Mouse (Mus musculus): Measurements from ENCODE around the gene Grik5. TPM values are rescaled to one million over a fixed set of nuclear protein-coding genes. Genes with fewer than 3 reads are reported as not detected.

Grik5 gene
- polyA plus RNA-seq, 1 experiment from 2014 or later = 0.76 TPM

DNA sequence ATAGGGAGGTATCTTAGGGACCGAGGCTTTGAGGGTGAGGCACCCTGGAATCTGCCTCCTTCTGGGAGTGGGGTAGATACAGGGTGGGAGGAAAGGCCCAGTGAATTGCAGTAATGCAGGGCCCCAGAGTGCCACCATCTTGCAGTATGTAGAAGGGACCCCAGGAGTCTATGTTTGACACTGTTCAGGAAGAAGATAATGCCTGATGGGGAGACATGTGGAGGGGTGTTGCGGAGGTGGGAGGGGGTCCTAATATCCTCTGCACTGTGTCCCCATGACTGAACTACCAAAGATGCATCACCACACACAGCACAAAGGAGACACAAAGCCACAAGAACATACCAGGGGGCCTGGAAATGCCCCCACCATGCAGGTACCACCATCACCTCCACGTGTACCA lies 66.0 kb downstream of the Grik5 start:
- Histone ChIP-seq H3K4me3 (ENCODE audit: low read depth, low read length) (peak overlapping the region; percentile 41; the same call in 1 of the 2 replicates), H3K27me3 (ENCODE audit: insufficient read depth, low read length) (peaks cover 61% of the 10 kb centered on the region)
- TF ChIP-seq EP300 (IDR thresholded peaks at IDR 0.05; ENCODE audit: low read depth) (no peak), CTCF (IDR thresholded peaks at IDR 0.05; ENCODE audit: low read depth) (no peak)

DNA sequence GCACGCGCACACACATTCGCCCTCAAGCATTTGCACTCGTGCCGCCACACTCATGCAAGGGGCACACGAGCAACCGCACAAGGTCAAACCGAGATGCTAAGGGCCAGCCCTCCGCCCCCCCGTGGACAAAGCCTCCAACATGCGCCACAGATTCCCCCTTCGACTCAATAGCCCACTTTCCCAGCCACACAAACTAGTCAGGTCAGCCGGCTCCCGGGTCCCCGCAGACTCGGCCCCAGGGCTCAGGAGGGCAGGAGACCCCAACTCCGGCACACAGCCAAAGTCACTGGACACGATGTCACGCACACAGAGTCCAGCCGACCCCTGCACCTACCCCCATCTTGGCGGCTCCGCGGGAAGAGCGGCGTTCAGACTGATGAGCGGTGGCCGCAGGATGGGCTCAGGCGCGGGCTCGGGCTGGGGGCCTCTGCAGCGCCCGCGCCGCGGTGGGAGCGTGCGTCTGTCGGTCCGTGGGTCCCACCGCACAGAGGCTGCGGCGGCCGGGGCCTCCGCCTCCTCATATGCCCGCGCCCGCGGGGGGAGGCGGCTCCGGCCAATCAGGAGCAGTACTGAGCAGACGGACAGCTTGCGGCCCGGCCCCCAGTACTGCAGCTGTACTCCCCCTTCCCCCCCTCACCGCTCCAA lies 66.6 kb downstream of the Grik5 start, which contains the start of gene Atp1a3:
Atp1a3 (minus strand) TSS at position 538 of the 645 bp plus-strand sequence.
- ATAC-seq = peak; percentile 22
- Histone ChIP-seq H3K4me3 (ENCODE audit: low read depth, low read length) (peak within 1 kb of the TSS; percentile 41), H3K9me3 (ENCODE audit: low read length) (no peaks in the 10 kb centered on the region), H3K4me1 (ENCODE audit: insufficient read depth) (peaks cover 5% of the 10 kb centered on the region), H3K9ac (replicated peaks) (no peak within 1 kb of the TSS), H3K27me3 (ENCODE audit: insufficient read depth, low read length) (peaks cover 55% of the 10 kb centered on the region), H3K4me2 (ENCODE audit: low read depth, low read length) (peak within 1 kb of the TSS; percentile 59), H3K27ac (ENCODE audit: low read depth) (no peak within 1 kb of the TSS), H3K36me3 (replicated peaks; ENCODE audit: insufficient read depth, low read length) (no peaks in the 10 kb centered on the region)
- no peak for TF ChIP-seq CTCF (IDR thresholded peaks at IDR 0.05; ENCODE audit: low read depth)
- no peak for TF ChIP-seq EP300 (IDR thresholded peaks at IDR 0.05; ENCODE audit: low read depth)
- DNase-seq = peak; percentile 45
- 5% methylated on average over 38 of the region's 54 CpGs for WGBS (ENCODE audit: insufficient replicate concordance)

More for the DNA sequence above, 66.0 kb downstream of the Grik5 start:
- peak; percentile 10; the same call in 1 of the 2 replicates for ATAC-seq
- no peak overlapping the region for H3K9ac ChIP-seq (replicated peaks)
- H3K27ac ChIP-seq (ENCODE audit: low read depth) = no peak overlapping the region
- H3K4me2 ChIP-seq (ENCODE audit: low read depth, low read length) = peak overlapping the region; percentile 59
- H3K9me3 ChIP-seq (ENCODE audit: low read length) = no peaks in the 10 kb centered on the region
- DNase-seq = no peak
- H3K4me1 ChIP-seq (ENCODE audit: insufficient read depth) = peaks cover 5% of the 10 kb centered on the region
- WGBS (ENCODE audit: insufficient replicate concordance) = 40% methylated on average over 3 of the region's 3 CpGs
- no peaks in the 10 kb centered on the region for H3K36me3 ChIP-seq (replicated peaks; ENCODE audit: insufficient read depth, low read length)

- TF ChIP-seq CTCF (IDR thresholded peaks at IDR 0.05; ENCODE audit: low read depth) (no peak), EP300 (IDR thresholded peaks at IDR 0.05; ENCODE audit: low read depth) (no peak)
- Histone ChIP-seq H3K9me3 (ENCODE audit: low read length) (no peaks in the 10 kb centered on the region), H3K9ac (replicated peaks) (no peak overlapping the region), H3K27ac (ENCODE audit: low read depth) (no peak overlapping the region), H3K36me3 (replicated peaks; ENCODE audit: insufficient read depth, low read length) (no peaks in the 10 kb centered on the region), H3K4me2 (ENCODE audit: low read depth, low read length) (peak overlapping the region; percentile 59; the same call in 1 of the 2 replicates), H3K27me3 (ENCODE audit: insufficient read depth, low read length) (peaks cover 48% of the 10 kb centered on the region), H3K4me1 (ENCODE audit: insufficient read depth) (no peaks in the 10 kb centered on the region), H3K4me3 (ENCODE audit: low read depth, low read length) (peak overlapping the region; percentile 41; the same call in 1 of the 2 replicates)
- no peak for DNase-seq
- WGBS (ENCODE audit: insufficient replicate concordance) = 27% methylated on average over 6 of the region's 9 CpGs
- ATAC-seq = no peak
Observed at GRCm38 (mm10) chr7:25004806-25005205, 67.3 kb downstream of the Grik5 start.

GRCm38 (mm10) chr7:25003820-25004388 lies 68.2 kb downstream of the Grik5 start:
- Histone ChIP-seq H3K4me3 (ENCODE audit: low read depth, low read length) (no peak overlapping the region), H3K9ac (replicated peaks) (no peak overlapping the region), H3K36me3 (replicated peaks; ENCODE audit: insufficient read depth, low read length) (no peaks in the 10 kb centered on the region), H3K27me3 (ENCODE audit: insufficient read depth, low read length) (peaks cover 39% of the 10 kb centered on the region), H3K4me1 (ENCODE audit: insufficient read depth) (no peaks in the 10 kb centered on the region), H3K9me3 (ENCODE audit: low read length) (no peaks in the 10 kb centered on the region), H3K4me2 (ENCODE audit: low read depth, low read length) (no peak overlapping the region), H3K27ac (ENCODE audit: low read depth) (no peak overlapping the region)
- TF ChIP-seq CTCF (IDR thresholded peaks at IDR 0.05; ENCODE audit: low read depth) (no peak), EP300 (IDR thresholded peaks at IDR 0.05; ENCODE audit: low read depth) (no peak)
- WGBS (ENCODE audit: insufficient replicate concordance) = 82% methylated on average over 8 of the region's 8 CpGs
- DNase-seq = no peak
- no peak for ATAC-seq

GRCm38 (mm10) chr7:25003291-25003690 lies 68.9 kb downstream of the Grik5 start:
- Histone ChIP-seq H3K4me2 (ENCODE audit: low read depth, low read length) (no peak overlapping the region), H3K27ac (ENCODE audit: low read depth) (no peak overlapping the region), H3K27me3 (ENCODE audit: insufficient read depth, low read length) (peaks cover 32% of the 10 kb centered on the region), H3K9ac (replicated peaks) (no peak overlapping the region), H3K9me3 (ENCODE audit: low read length) (no peaks in the 10 kb centered on the region), H3K36me3 (replicated peaks; ENCODE audit: insufficient read depth, low read length) (no peaks in the 10 kb centered on the region), H3K4me3 (ENCODE audit: low read depth, low read length) (no peak overlapping the region), H3K4me1 (ENCODE audit: insufficient read depth) (no peaks in the 10 kb centered on the region)
- WGBS (ENCODE audit: insufficient replicate concordance) = 60% methylated on average over 11 of the region's 11 CpGs
- no peak for ATAC-seq
- TF ChIP-seq CTCF (IDR thresholded peaks at IDR 0.05; ENCODE audit: low read depth) (no peak), EP300 (IDR thresholded peaks at IDR 0.05; ENCODE audit: low read depth) (no peak)
- DNase-seq = no peak

DNA sequence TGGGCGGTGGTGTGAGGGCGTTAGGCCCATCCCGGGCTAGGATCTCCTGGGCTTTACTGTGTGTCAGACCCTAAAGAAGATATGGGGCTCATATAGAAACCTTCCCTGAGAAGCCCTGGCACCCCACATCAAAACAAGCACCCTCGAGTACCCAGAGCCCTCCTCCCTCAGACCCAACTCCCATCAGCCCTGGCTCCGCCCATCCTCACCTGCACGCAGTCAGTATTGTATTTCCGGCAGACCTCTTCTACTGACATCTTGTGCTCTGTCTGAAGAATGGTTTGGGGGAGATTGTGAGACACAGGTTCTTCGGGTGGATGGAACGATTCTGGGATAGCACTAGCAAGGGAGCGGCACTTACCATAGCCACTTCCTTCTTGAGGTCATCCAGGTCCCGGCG lies 71.4 kb downstream of the Grik5 start:
- no peak for TF ChIP-seq EP300 (IDR thresholded peaks at IDR 0.05; ENCODE audit: low read depth)
- TF ChIP-seq CTCF (IDR thresholded peaks at IDR 0.05; ENCODE audit: low read depth) = no peak
- no peak for DNase-seq
- Histone ChIP-seq H3K36me3 (replicated peaks; ENCODE audit: insufficient read depth, low read length) (no peaks in the 10 kb centered on the region), H3K4me2 (ENCODE audit: low read depth, low read length) (no peak overlapping the region), H3K27ac (ENCODE audit: low read depth) (no peak overlapping the region), H3K27me3 (ENCODE audit: insufficient read depth, low read length) (peaks cover 7% of the 10 kb centered on the region), H3K9ac (replicated peaks) (no peak overlapping the region), H3K4me1 (ENCODE audit: insufficient read depth) (no peaks in the 10 kb centered on the region), H3K4me3 (ENCODE audit: low read depth, low read length) (no peak overlapping the region), H3K9me3 (ENCODE audit: low read length) (no peaks in the 10 kb centered on the region)
- WGBS (ENCODE audit: insufficient replicate concordance) = 56% methylated on average over 12 of the region's 12 CpGs
- no peak for ATAC-seq

Data from liver, postnatal 0 days (tissue).